Mouse (Mus musculus) bone marrow, adult 2 months (tissue): ENCODE measurements around the gene Arap1. TPM values are rescaled to one million over a fixed set of nuclear protein-coding genes. Genes with fewer than 3 reads are reported as not detected.
A peak's percentile ranks its signal among the peaks of the same experiment; 100 is the strongest.

ENCODE experiments used
- H3K27ac ChIP-seq: fragments of 200-500 bp; 2 replicates; pipeline ENCODE4 v1.5.1; 2012; ENCODE audit warnings: low read depth, mild to moderate bottlenecking, control low read depth, inconsistent platforms, low read length; ENCODE audit not compliant: control insufficient read depth, poor library complexity, insufficient read depth
- H3K4me1 ChIP-seq: fragments of 200-500 bp; 2 replicates; pipeline ENCODE4 v1.6.1; 2011; ENCODE audit warnings: low read length; ENCODE audit not compliant: control insufficient read depth, insufficient read depth
- H3K4me3 ChIP-seq: fragments of 200-500 bp; replicated peaks from 2 replicates; pipeline ENCODE3; 2011; ENCODE audit warnings: mild to moderate bottlenecking, low read depth, low read length, control low read depth; ENCODE audit not compliant: control insufficient read depth
- CTCF ChIP-seq: fragments of 200-500 bp; IDR thresholded peaks from 2 replicates; pipeline ENCODE4 v1.5.1; 2011; ENCODE audit warnings: low read length, control low read depth; ENCODE audit not compliant: control insufficient read depth, insufficient read depth
- POLR2A ChIP-seq: fragments of 200-500 bp; IDR thresholded peaks from 2 replicates; pipeline ENCODE4 v1.6.1; 2011; ENCODE audit warnings: low read depth, mild to moderate bottlenecking, control low read depth, low read length, borderline replicate concordance; ENCODE audit not compliant: control insufficient read depth
- WGBS: fragments of 180-500 bp; shearing (Covaris S2); methylation state at CpG from one replicate; pipeline ENCODE4 v1.1.7; 2018; 5-methylcytosine and 5-hydroxymethylcytosine counted together
- polyA plus RNA-seq: library from polyadenylated mRNA; stranded (reverse); fragments of >200 nt; gene quantifications from 2 replicates; pipeline ENCODE4 v1.2.4, GENCODE M21; 2011; ENCODE audit warnings: low replicate concordance; ENCODE audit not compliant: missing spikeins, insufficient read depth, insufficient read length

Gene Arap1
- polyA plus RNA-seq, 1 experiment: 162 TPM

GRCm38 (mm10) chr7:101456318-101456717 is 108.5 kb downstream of the Arap1 start:
- Histone ChIP-seq H3K4me1 (peaks cover 36% of the 10 kb centered on the region), H3K4me3 (no peak overlapping the region), H3K27ac (peak overlapping the region; percentile 75)
- 77% methylated on average over 4 of the region's 4 CpGs for WGBS
- TF ChIP-seq POLR2A: no peak
- TF ChIP-seq CTCF: no peak

- H3K4me3 ChIP-seq: no peak overlapping the region
These were observed 108.9 kb downstream of the Arap1 start for GRCm38 (mm10) chr7:101456789-101457188.

DNA sequence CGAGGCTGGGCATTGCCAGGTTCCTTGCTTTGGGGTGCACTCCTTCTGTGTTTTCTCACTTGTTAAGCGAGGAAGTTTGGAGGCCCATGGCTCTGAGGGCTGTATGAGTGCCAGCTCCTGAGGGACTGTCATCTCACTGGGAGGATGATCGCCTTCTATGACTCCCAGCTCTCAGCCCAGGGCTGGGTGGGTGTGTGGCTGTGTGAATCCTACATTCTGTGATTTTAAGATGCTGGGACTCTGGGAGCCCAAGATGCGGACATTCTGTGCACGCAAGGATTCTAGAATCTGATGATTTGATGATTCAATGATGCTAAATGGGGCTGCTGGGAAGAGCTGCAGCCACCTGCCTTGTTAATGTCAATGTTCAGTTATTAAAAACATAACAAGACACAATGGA is 109.4 kb downstream of the Arap1 start:
- 69% methylated on average over 5 of the region's 5 CpGs for WGBS
- Histone ChIP-seq H3K4me3 (no peak overlapping the region), H3K4me1 (peaks cover 39% of the 10 kb centered on the region), H3K27ac (peak overlapping the region; percentile 11)
- TF ChIP-seq POLR2A (no peak), CTCF (no peak)

More at GRCm38 (mm10) chr7:101456789-101457188, 108.9 kb downstream of the Arap1 start:
- Histone ChIP-seq H3K4me1 (peaks cover 36% of the 10 kb centered on the region), H3K27ac (peak overlapping the region; percentile 11)
- WGBS: 24% methylated on average over 5 of the region's 5 CpGs
- TF ChIP-seq POLR2A (no peak), CTCF (no peak)

DNA sequence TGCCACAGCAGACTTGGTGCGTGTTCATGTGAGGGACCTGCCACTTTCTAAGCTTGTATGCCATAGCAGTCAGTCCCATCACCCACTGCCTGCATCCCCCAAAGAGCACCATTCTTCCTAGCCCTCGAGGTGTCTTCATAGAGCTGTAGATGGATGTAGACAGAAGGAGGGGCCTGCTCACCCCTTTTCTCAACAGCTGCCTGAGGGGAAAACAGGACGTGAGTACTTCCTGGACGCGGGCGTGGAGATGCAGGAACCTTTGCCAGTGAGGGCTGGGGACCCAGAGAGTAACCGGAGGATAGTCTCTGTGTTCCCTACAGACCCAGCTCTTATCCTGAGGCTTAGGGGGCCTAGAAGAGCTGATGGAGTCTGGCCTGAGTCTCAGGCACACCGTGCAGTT is 109.9 kb downstream of the Arap1 start:
- 10% methylated on average over 8 of the region's 8 CpGs for WGBS
- Histone ChIP-seq H3K4me3 (no peak overlapping the region), H3K27ac (peak overlapping the region; percentile 18), H3K4me1 (peaks cover 37% of the 10 kb centered on the region)
- TF ChIP-seq POLR2A (no peak), CTCF (no peak)

GRCm38 (mm10) chr7:101458278-101458781 is 110.5 kb downstream of the Arap1 start:
- peak overlapping the region; percentile 18 for H3K27ac ChIP-seq
- 71% methylated on average over 4 of the region's 4 CpGs for WGBS
- H3K4me1 ChIP-seq: peaks cover 36% of the 10 kb centered on the region
- TF ChIP-seq POLR2A: no peak
- no peak for TF ChIP-seq CTCF
- no peak overlapping the region for H3K4me3 ChIP-seq

DNA sequence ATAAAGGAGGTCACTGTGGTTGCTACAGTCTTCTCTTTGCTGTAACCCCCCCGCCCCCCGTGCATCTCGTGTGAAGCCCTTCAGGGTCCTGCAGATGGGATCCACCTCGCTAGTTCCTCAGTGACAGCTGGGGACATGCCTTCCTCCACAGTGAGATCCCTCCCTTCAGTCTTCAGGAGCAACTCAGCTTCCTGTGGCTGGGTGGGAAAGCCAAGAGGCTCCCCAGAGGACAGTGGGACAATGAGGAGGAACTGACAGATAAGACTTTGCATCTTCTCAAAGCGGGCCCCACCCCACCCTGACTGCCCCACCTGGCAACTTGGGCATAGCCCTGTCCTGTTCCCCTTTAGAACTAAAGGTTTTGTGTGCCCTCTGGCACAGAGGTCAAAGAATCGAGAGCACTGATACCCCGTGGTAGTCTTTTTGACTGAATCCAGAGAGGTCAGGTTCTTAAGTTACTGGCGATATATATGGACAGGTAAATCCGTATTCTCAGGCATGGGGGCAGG is 111.5 kb downstream of the Arap1 start:
- TF ChIP-seq CTCF: no peak
- no peak for TF ChIP-seq POLR2A
- no peak overlapping the region for H3K27ac ChIP-seq
- H3K4me3 ChIP-seq: no peak overlapping the region
- peaks cover 32% of the 10 kb centered on the region for H3K4me1 ChIP-seq
- WGBS: 61% methylated on average over 9 of the region's 9 CpGs

DNA sequence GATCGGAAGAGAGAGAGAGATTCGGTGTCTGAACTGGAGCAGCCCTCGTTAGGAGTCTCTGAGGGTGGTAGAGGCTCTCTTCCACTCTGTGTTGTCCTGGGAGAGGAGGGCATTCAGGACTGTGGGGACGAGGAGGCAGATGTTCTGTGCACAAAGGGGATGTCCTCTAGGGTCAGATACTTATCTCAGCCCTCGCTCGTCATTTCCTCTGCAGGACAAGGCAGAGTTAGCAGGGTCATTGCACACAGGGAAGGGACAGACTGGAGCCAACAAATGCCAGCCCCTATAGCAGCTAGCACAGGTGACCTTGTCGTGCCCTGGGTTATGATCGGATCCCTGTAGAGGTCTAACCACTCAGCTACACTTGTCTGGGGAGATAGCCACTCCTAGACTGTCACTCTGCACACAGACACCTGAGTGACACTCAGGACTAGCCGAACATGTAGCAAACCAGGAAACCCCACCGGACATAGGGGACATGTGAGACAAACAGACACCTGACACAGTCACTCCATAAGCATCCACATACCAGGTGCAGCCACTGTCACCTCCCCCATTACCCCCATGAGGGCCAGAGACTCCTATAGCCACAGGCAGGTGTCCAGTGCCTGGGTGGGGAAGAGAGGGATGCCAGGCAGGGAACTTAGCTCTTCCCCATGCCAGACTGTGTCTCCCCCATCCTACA is 112.2 kb downstream of the Arap1 start:
- Histone ChIP-seq H3K27ac (no peak overlapping the region), H3K4me1 (peaks cover 33% of the 10 kb centered on the region), H3K4me3 (no peak overlapping the region)
- WGBS: 59% methylated on average over 10 of the region's 10 CpGs
- TF ChIP-seq POLR2A (no peak), CTCF (no peak)

DNA sequence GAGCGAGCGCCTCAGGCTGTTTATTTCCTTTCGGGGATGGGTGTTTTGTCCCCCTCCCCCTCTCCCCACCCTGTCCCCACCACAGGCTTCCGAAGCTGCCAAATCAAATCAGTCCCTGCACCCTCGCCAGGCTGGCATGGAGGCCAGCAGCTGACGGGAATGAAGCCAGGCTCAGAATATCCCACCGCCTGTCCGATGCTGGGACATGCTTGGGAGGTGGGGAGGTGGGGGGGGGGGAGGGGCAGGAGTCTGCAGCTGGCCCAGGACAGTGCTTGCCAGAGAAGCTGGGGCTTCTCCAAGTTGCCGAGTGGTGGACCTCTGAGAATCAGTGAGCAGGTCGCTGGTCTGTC is 112.7 kb downstream of the Arap1 start:
- TF ChIP-seq POLR2A: no peak
- no peak for TF ChIP-seq CTCF
- Histone ChIP-seq H3K4me3 (no peak overlapping the region), H3K4me1 (peaks cover 33% of the 10 kb centered on the region), H3K27ac (no peak overlapping the region)
- WGBS: 50% methylated on average over 10 of the region's 10 CpGs

GRCm38 (mm10) chr7:101461571-101461970 is 113.7 kb downstream of the Arap1 start:
- Histone ChIP-seq H3K4me1 (peaks cover 26% of the 10 kb centered on the region), H3K4me3 (no peak overlapping the region), H3K27ac (no peak overlapping the region)
- TF ChIP-seq CTCF (no peak; the same call in 1 of the 2 replicates), POLR2A (0 out of 2 replicates have a peak, but pooled peaks have one; percentile 7)
- 59% methylated on average over 11 of the region's 11 CpGs for WGBS

Other genes starting within 250 kb of the Arap1 start
- gene Atg16l2, start 45.8 kb upstream of the Arap1 start, polyA plus RNA-seq: 28.2 and 38.6 TPM in 2 replicates
- gene Stard10, start 31.0 kb upstream of the Arap1 start, polyA plus RNA-seq: 114 and 142 TPM in 2 replicates
- 5.7 and 43.8 TPM in 2 replicates for gene Gm45837, start 62.8 kb downstream of the Arap1 start, polyA plus RNA-seq
- gene Pde2a, start 73.6 kb downstream of the Arap1 start, polyA plus RNA-seq: 33.2 and 37.8 TPM in 2 replicates
- 0.99 TPM in 1 of 2 replicates, not detected in the other for gene Art2b, start 237.5 kb downstream of the Arap1 start, polyA plus RNA-seq